Mouse (Mus musculus) R1 (cell line): ENCODE measurements around the gene Gm20388.
"Not testable (repeated sequence)": the region's sequence is repeated elsewhere in the genome, so short reads cannot be mapped to it uniquely, and the experiment has no call there.

Experiments
- DNase-seq: peaks from one replicate; pipeline ENCODE4 v3.0.0-alpha.2; 2018; ENCODE audit warnings: low read depth, low spot score

Gene Gm20388

GRCm38 (mm10) chr8:123406786-123407185 lies 3496.1 kb downstream of the Gm20388 start, which contains the start of gene Mc1r:
Mc1r (plus strand) TSS chr8:123407107.
- peak; percentile 80 for DNase-seq

- DNase-seq, result no peak
Measured at GRCm38 (mm10) chr8:123407612-123408011, 3497.0 kb downstream of the Gm20388 start.

DNA sequence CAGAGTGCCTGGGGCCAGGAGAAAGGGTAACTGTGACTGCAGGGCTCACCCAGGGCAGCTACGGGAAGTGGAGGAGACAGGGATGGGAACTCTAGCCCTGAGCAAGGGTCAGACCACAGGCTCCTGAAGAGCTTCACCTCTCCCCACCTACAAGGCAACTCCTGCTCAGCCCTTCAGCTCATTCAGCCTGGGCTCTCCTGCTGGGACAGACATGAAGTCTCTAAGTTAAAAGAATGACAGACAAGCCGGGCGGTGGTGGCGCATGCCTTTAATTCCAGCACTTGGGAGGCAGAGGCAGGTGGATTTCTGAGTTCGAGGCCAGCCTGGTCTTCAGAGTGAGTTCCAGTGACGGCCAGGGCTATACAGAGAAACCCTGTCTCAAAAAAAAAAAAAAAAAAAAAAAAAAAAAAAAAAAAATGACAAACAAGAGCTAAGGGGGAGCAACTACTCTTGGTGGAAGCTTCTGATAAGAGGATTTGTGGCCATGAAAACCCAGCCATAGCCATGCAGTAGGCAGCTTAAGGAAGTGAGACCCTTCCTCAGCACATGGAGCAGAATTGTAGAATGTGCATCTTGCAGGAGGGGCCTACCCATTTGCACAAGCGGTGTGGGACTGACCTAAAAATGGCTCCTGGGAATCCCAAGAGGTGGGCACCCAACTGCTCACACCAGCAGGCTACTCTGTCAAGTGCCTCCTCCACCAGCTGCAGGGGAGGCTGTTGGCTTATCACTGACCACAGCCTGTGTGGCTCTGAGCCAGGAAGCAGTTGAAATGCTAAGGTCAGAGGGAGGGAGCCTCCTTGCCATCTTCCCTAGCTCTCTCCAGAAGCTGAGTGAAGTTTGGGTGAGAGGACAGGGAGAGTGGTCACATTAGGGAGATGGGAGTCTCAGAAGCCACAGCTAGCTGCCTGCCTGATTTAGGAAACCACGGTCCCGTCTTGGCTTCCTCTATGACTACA lies 3498.2 kb downstream of the Gm20388 start:
- no peak for DNase-seq

GRCm38 (mm10) chr8:123410049-123410587 lies 3499.5 kb downstream of the Gm20388 start:
- no peak for DNase-seq

DNA sequence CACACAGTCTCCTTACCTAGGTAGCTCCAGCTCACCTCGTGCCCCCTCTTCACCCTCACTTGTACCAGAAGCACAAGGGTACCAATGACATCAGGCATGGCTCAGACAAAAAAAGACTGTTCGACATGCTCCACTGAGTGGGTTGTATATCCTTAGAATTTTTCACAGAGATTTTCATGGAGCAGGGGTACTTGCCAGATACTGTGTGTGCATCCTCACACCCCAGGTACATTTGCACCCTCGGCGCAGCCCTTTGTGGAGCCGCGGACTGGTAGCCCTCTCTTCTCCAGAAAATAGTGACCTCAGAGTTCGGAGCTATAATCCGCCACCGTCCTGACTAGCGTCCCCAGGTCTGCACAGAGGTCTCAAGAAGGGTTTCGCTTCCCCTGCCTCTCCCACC lies 3500.1 kb downstream of the Gm20388 start:
- DNase-seq, result no peak

DNA sequence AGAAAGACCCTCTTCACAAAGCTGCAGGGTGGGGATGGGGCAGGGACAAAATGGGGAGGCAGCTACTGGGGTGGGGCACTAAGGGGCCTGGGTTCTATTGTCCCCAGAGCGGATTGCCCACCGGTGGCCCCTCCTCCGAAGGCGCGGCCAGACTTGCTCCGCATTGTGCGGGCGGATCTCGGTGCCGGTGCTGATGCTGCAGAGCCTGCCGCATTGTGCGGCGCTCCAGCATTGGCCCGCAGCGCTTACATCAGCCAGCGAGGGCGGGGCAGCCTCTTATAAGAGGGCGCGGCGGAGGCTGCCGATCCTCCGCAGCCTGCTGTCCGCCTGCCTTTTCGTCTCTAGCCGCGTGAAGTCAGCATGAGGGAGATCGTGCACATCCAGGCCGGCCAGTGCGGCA lies 3500.6 kb downstream of the Gm20388 start, which contains the start of gene Tubb3:
TSS of gene Tubb3 (plus strand) at position 179 of the 400 bp plus-strand sequence.
- DNase-seq, result peak; percentile 88

GRCm38 (mm10) chr8:123411781-123412327 lies 3501.2 kb downstream of the Gm20388 start:
- peak; percentile 84 for DNase-seq

DNA sequence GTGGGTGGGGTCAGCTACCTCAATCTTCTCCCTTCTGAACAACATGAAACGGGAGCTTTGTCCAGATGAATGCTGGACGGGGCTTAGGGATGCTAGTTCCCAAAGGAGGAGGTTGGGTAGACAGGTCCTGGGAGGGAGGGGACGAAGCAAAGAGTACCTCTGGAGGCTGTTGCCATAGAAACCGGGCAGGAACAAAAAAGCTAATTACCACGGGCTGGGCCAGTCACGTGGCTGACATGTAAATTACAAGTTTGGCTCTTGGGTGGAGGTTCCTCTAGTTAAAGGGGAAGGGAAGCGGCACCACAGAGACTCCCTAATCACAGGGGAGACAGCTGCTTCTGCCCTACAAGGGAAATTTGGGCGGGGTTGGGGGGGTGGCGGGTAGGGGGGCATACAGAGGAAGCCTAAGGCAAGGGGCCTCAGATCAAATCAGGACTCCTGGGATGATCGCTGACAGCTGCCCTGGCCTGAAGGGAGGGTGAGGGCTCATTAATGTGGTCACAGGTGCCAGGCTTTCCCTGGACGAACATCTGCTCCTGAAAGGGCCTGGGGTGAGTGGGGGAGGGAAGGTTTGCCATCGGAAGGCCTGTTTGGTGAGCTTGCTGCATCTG lies 3502.0 kb downstream of the Gm20388 start:
- DNase-seq, result peak; percentile 95

DNA sequence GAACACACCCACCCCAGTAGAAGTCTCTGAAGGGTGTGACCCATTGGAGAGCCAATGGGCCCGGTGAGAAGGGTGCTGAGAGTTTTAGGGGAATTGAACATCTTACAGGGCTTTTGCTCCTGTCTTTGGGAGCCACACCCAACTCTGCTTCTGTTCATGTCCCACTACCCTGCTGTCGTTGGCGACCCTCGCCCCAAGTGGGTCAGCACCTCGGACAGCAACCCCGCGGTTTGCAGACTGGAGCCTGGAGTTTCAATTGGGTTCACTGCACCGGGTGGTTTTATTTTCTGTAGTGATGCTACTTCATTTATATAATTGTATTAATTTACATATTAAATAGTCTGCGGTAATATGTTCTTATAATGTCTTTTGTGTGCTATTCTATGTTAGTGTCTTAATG lies 3503.6 kb downstream of the Gm20388 start:
- DNase-seq, result no peak

DNA sequence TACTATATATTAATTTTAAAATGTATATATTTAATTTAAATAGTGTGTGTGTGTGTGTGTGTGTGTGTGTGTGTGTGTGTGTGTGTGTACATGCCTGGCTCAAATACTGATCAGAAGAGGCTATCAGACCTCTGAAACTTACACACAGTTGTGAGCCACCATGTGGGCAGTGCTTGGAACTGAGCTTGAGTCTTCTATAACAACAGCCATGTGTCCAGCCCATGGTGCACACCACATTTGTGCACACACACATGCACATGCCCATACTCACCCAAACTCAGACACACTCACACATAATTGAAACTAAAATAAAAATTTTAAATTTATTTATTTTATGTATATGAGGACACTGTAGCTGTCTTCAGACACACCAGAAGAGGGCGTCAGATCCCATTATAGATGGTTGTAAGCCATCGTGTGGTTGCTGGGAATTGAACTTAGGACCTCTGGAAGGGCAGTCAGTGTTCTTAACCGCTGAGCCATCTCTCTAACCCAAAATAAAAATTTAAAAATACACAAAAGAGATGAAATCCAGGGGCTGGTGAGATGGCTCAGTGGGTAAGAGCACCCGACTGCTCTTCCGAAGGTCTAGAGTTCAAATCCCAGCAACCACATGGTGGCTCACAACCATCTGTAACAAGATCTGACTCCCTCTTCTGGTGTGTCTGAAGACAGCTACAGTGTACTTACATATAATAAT lies 3504.5 kb downstream of the Gm20388 start:
- DNase-seq, result not testable (repeated sequence)

DNA sequence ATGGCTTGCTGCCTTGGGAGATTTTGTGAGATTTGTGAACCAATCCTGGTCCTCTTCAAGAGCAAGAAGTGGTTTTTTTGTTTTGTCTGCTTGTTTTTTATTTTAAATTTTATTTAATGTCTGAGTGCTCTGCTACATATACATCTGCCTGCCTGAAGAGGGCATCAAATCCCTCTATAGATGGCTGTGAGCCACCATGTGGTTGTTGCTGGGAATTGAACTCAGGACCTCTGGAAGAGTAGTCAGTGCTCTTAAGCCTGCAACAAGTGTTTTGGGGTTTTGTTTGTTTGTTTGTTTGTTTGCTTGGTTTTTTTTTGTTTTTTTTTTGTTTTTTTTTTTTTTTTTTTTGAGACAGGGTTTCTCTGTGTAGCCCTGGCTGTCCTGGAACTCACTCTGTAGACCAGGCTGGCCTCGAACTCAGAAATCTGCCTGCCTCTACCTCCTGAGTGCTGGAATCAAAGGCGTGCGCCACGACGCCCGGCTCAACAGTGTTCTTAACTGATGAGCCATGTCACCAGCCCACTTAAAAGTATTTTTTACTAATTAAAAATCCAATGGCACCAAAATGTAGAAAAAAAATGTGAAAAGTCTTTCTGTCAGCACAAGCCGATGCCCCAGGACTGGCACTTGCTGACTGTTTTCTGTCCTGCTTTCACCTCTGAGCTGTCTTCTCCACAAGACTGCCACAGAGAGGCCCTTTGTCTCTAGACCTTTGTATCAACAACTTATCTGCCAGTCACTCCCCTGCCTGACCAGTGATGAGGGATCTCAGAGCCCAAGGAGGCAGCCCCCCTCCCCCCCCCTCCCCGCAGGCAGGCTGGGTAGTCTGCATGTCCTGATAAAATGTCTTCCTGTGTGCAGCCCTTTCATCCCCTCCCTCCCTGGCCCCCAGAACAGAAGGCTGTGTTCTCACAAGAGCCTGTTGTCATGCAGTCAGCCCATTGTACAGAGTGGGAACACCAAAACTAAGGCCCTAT lies 3505.6 kb downstream of the Gm20388 start:
- peak; percentile 87 for DNase-seq

DNA sequence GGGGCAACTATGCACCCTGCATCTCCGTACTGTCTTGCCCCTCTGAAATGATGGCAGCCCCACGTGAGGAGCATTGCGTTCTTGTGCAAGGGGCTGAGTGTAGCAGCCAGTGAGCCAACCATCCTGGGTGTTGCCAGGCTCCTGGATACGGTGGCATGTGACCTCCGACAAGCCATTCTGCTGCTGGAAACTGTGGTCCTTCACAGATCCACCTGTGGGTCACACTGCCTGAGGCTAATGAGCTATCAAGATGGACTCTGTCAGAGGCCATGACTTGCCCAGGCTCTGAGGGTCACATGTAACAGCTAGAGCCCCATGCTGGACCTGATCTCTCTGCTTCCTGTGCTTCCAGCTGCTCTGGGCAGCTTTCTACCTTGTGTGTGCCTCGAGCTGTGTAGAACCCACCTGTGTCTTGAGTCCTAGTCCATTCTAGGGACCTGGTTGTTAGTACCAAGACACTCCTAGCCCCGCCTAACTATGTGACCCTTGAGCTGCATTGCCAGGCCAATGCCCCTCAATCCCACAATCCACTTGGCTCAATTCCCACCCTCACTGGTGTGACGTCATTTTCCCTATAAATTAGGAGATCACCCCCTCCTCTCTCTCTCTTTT lies 3506.4 kb downstream of the Gm20388 start:
- DNase-seq, result no peak

DNA sequence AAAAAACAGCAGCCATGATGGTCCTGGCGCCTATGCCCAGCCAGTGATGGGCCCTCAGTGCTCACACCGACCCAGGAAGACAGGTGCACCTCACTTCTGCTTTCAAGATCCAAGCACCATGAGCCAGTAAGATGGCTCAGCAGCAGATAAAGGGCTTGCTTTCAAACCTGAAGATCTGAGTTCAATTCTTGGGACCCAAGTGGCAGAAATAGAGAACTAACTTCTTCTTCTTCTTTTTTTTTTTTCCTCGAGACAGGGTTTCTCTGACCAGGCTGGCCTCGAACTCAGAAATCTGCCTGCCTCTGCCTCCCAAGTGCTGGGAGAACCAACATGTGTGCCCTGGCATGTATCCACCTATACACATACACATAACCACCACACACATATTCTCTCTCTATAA lies 3509.1 kb downstream of the Gm20388 start:
- no peak for DNase-seq

GRCm38 (mm10) chr8:123420525-123421281 lies 3510.1 kb downstream of the Gm20388 start:
- DNase-seq, result no peak

GRCm38 (mm10) chr8:123421325-123421724 lies 3510.7 kb downstream of the Gm20388 start:
- DNase-seq, result no peak

GRCm38 (mm10) chr8:123422056-123422780 lies 3511.6 kb downstream of the Gm20388 start:
- peak; percentile 84 for DNase-seq

GRCm38 (mm10) chr8:123422781-123423159 lies 3512.1 kb downstream of the Gm20388 start:
- no peak for DNase-seq

DNA sequence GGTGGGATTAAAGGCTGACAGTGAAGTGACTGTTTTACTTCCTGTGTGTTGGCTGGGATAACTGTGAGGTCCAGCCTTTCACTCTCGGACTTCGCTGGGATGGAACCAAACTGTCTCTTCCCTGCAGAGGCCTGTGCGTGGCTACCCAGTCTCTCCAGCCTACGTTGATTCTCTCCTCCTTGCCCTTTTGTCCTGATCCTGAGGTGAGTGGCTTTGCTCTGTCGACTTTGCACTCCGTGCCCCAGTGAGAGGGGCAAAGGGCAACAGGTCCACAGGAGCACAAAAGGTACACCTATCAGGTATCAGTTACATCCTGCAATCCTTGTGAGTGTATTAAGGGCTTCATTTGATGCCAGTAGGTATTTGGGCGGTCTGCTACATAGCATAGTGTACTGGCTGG lies 3512.8 kb downstream of the Gm20388 start, which contains the start of gene Def8:
TSS of gene Def8 (plus strand) at position 87 of the 400 bp plus-strand sequence.
- no peak for DNase-seq
